Mouse (Mus musculus) thymus, adult 2 months (tissue): Measurements from ENCODE around the gene Scamp1.

Experiments used
- CTCF ChIP-seq: fragments of 200-500 bp; IDR thresholded peaks from 2 replicates; pipeline ENCODE4 v1.5.1; 2012; ENCODE audit warnings: mild to moderate bottlenecking, control low read depth, low read length, moderate library complexity, borderline replicate concordance; ENCODE audit not compliant: control insufficient read depth, poor library complexity, insufficient read depth; ENCODE audit errors: extremely low read depth
- POLR2A ChIP-seq: fragments of 200-500 bp; IDR thresholded peaks from 2 replicates; pipeline ENCODE4 v1.6.1; 2012; ENCODE audit warnings: mild to moderate bottlenecking, low read length, control low read depth, moderate library complexity; ENCODE audit not compliant: control insufficient read depth, poor library complexity, insufficient read depth; ENCODE audit errors: extremely low read depth

- TF ChIP-seq POLR2A (no peak), CTCF (no peak)
These were observed 12.7 kb upstream of the Scamp1 start for GRCm38 (mm10) chr13:94298401-94298800.
